Mouse (Mus musculus): ENCODE data around the gene Gcnt4. TPM values are rescaled to one million over a fixed set of nuclear protein-coding genes. Genes with fewer than 3 reads are reported as not detected.
A peak's percentile ranks its signal among the peaks of the same experiment; 100 is the strongest.
"Not testable (repeated sequence)": the region's sequence is repeated elsewhere in the genome, so short reads cannot be mapped to it uniquely, and the experiment has no call there.

Gene Gcnt4
- under 1 TPM; 0.07 to 0.08 TPM for total RNA-seq (2021)
- long read RNA-seq, experiment 1, result 0 reads
- long read RNA-seq, experiment 2, result 0 reads

DNA sequence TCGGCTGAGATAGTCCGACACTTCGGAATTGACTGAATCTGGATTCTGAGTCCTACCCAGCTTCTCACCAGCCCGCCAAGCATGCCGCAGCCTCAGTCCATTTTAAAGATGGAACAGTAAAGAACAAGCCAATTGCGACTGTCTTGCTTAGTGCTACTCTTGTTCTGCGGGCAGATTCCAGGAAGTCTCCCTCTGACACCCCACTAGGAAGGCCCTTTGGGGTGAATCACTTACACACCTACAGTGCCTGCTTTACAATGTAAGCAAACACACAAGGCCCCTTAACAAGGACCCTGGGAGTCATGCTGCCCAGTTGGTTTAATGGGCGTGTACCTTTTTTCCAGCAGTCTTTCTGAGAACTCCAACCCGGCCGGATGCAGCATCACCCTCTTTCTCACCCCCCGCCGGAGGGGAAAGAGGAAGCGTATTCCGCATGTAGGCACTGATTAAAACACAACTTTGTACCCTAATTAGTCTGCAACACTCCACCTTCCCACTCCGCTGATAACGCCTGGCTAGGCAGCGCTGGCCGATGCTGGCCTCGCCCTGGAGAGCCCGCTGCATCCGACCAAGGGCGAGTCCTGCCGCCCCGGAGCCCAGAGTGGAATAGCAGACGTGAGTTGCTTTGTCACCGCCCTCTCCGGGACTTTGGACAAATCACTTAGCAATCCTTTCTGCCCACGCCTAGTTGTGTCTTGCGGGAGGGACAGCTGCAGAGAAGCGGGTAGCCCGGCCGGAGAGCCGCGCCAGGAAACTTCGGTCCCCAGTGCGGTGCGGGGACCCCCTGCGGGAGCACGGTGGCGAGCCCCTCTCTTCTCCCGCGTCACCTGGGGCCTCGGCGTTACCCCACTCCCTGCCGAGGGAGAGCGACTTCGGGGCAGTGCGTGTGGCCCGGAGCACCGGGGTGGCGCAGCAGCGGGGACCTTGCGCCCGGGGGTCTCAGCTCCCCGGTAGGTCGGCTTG, at the start of gene Gcnt4:
Gene Gcnt4 (plus strand): TSS at position 691 of the 963 bp plus-strand sequence.
- intact Hi-C loops (cut with DNase I), result no loop called here

DNA sequence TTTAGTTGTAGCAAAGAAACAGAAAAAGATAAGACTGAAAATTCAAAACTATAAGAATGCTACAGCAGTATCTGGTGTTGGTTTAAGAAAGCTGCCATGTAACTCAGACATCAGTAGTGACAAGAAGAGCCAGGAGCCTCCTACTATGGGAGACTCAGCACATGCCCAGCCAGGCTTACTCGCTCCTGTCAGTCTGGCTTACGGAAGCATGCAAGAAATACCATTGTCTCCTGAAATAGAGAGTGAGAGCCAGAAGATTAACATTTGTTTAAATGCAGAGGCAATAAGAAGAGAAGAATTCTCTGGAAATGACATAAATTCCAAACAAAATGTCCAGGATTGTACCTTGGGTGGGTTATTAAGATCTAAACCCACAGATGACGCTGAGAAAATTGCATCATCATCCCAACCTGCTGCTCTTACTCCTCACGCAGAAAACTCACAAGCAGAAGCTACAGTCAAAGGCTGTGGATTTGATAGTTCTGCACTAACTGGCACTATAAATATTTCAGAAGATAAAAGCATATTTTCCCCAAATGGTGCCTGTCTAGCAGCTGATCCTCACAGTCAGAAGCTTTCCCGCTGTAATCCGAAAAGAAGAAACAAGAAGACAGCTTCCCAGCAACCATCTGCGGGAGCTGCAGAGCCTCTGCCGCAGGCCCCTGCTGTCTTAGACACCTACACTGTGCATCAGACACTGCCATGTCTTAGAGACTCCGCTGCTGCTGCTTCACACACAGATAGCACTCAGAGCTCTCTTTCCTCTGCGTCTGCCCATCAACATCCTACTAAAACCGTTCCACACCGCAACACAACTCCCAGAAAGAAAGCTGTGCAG, 46.0 kb upstream of the Gcnt4 start:
- intact Hi-C loops (cut with DNase I), result no loop called here
- no peak for DNase-seq

More for the DNA sequence above, at the start of gene Gcnt4:
- peak; percentile 22 to 23 for DNase-seq

DNA sequence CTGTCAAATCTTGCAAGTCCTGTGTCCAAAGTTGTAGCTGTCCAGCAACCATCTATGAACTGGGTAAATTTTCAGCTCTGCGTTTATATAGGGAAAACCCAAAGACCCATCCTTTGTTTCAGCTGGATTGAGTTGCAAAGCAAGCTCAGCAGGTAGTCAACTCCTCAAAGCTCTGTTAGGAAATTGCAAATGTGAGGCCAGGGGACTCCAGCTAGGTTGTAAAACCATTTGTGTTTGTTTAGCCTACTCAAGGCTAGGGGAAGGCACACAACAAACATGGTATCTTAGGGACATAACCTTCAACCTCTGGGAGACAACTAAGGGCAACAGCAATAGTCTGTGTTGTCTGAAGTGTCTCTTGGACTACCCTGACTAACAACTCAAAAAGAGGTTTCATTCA, 40.0 kb upstream of the Gcnt4 start:
- intact Hi-C loops (cut with DNase I), result no loop called here
- DNase-seq, result no peak

DNA sequence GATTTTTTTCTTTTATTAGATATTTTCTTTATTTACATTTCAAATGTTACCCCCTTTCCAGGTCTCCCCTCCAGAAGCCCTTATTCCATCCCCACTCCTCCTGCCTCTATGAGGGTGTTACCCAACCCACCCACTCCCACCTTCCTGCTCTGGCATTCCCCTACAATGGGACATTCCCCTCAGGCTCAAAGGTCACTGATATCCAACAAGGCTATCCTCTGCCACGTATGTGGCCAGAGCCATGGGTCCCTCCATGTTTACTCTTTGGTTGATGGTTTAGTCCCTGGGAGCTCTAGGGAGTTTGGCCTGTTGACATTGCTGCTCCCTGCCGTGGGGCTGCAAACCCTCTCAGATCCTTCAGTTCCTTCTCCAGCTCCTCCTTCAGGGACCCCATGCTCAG, 34.5 kb upstream of the Gcnt4 start:
- no peak for DNase-seq
- intact Hi-C loops (cut with DNase I), result no loop called here

DNA sequence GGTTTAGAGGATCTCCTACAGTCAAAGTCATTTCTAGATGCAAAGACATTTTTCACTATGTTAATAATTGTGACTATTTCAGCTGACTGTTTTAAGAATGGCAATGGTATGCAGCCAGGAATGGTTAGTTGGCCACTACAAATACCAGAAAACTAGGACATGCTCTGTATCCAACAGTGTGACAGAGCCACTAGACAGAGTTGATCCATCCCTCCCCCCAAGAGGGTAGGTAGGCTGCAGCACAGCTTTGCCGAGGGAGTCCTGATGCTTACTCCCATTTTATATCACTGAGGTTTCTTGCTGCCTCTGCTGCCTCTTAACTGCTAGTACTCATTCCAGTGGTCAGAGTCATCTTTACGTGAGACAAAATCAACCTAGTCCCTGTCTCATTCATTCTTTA, 29.3 kb upstream of the Gcnt4 start:
- no peak for DNase-seq
- intact Hi-C loops (cut with DNase I), result no loop called here

DNA sequence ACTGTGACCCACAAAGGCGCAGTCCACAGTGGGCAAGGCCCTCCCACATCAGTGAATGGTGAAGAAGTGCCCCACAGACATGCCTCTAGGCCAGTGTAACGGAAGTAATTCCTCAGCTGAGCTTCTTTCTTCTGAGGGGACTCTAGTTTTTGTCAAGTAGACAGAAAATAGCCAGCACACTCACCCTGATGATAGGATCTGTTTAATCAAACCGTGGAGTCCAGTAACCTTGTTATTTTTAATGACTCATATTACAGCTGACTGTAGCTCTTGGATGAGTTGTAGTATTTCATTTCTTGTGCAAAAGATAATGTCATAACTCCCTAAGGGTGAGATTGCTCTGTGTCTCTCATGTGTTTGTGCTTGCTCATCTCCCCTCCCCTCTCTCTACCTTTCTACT, 17.8 kb upstream of the Gcnt4 start:
- intact Hi-C loops (cut with DNase I), result no loop called here
- DNase-seq, result no peak

DNA sequence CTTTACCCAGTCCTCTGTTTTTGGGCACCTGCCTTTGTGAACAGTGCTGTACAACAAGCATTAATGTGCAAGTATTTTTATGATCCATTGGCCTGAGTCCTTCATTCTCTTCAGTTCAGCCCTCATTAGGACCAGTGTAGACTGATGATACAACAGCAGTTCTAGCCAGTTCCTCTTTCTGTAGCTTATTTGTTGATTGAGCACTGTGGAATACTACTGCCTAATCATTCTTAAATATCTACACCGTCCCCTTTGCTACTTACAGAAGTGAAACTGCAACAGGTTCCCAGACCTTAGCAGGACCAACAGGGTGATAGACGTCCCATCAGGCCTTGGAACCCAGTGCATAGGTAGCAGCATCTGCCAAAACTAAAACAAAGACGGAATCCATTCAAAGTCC, 13.3 kb upstream of the Gcnt4 start:
- intact Hi-C loops (cut with DNase I), result no loop called here

DNA sequence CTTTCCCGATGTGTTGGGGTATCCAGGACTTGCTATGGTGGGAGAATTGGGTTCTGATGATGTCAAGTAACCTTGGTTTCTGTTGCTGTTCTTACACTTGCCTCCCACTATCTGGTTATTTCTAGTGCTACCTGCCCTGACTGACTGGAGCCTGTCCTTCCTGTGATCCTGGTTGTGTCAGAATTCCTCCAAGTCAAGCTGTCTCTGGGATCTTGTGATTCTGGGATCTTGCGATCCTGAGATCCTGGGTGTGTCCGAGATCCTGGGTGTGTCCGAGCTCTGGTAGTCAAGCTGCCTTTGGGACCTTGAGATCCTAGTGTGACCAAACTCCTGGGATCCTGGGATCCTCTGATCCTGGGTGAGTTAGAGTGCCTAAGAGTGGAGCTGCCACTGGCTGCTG, 1.4 kb upstream of the Gcnt4 start:
- intact Hi-C loops (cut with DNase I); DNase-seq: not testable (repeated sequence)

More for the DNA sequence above, 13.3 kb upstream of the Gcnt4 start:
- DNase-seq, result no peak

DNA sequence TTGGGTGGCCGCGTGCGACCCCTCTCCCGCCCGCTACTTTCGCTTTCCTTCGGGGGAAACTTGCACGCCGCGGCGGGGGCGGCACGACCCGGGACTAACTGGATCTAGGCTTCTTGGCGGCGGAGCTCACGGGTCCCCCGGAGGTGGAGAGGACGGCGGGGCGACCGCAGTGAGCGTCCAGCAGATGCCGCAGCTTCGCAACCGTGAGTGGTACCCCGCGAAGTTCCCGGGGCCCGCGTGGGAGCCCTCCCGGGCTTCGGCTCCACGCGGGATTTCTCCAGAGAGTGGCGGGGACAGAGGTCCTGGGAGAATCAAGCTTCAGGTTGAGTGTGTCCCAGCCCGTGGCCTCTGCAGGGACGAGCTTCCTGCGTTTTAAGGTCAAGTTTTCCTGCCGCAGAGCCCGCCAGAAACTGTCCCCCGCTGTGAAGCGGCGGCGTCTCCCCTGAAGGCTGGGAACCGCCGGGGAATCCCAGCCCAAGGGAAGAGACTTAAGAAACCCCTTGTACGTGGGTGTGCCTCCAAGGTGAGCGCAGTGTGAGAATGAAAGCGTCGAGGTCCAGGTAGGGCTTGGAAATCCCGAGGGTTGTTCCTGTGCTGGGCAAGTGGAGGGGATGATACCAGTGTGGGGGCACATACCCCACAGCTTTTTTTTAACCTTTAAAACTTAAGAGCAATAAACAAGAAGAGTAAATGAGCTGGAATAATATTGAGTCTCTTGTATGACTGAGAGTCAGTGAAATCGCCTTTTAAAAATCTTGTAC, 676 bp downstream of the Gcnt4 start:
- no peak for DNase-seq
- intact Hi-C loops (cut with DNase I), result no loop called here

DNA sequence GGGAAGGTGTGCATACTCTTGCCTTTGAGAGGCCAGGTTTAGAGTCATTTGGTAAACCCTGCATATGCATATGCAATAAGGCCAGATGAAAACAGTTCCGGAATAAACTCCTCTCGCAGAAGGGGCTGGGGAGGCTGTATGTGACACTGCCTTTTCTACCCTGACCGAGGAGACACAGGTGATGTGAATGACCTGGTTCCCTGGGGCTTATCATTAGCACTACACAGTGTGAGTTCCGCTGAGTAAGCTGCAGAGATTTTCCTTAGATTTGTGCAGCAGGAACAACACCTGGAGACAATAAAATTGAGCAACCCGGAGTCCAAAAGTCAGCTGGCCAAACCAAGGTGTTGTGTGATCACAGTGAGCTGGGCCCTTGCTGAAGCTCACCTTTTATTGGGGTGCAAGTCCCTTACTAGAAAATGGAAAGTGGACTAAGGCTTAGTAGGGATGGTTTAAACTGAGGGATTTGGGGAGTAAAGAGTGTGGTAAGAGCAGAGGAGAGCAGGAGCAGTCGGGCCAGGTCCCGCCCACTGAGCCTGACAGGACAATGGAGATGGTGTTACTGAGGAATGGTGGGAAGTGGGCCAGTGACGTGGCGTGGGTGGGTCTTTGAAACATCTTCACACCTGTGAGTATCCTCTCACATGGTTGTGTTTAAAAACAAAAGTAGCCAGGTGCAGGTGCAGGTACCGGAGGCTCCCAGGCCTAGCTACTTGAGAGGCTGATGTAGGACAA, 1.7 kb downstream of the Gcnt4 start:
- DNase-seq, result no peak
- intact Hi-C loops (cut with DNase I), result no loop called here

DNA sequence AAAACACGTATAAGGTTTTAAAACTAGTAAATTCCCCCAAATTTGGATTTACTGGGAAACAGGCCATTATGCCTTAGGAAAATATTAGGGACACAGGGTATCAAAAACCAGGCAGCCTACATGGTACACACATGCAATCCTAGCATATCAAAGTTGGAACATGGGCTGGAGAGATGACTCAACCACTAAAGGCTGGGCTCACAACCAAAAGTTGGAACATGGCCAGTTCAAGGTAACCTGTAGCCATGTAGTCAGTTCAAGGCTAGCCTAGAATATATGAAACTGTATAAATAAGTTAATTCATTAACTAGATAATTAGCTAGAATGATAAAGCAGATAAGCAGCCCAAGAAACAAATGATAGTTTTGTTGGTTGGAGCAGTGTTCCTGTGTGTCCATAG, 3.3 kb downstream of the Gcnt4 start:
- intact Hi-C loops (cut with DNase I), result no loop called here
- no peak for DNase-seq

DNA sequence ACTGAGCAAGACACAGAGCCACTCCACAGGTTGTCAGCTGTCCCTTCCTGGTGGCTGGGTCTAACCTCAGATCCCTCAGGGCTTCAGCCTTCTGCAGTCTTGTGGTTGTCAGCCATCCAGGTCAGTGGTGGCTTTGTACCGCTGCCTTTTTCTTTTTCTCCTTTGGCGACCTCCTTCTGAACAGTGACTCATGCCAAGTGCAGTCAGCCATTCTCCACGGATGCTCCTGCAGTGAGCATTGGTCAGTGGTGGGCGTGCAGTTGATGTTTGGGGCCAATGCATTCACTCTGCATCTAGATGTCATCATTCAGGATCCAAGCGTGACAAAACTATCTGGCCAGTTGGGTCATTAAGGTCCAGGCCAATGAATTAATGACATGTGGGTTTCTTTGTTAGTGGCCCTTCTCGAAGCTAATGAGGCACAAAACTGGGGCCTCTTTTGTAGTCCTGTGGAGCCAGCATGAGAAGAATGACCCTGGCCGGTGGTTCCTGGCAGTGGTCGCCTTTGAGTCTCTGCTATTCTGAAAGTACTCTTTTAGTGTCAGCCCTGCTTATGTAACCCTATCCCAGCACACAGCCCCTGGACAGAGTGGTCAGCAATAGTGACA, 4.0 kb downstream of the Gcnt4 start:
- DNase-seq, result no peak

DNA sequence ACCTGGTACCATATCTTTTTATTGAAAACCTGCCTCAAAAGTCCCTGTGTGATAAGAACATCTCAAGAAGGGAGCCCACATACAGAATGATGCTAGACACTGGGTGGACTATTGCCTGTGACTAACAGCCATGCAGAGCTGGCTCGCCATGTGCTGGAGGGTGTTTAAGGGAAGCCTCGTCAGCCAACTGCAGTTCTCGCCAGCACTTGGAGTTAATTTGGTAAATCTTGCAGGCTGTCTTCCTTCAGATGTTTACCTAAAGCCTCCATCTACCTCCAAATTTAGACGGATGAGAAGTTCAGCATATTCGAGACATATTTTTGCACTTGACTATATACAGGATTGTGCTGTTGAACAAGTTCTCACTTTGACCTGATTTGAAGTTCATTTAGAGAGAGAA, 8.3 kb downstream of the Gcnt4 start:
- DNase-seq, result no peak
- intact Hi-C loops (cut with DNase I), result no loop called here

More for the DNA sequence above, 4.0 kb downstream of the Gcnt4 start:
- intact Hi-C loops (cut with DNase I), result no loop called here

DNA sequence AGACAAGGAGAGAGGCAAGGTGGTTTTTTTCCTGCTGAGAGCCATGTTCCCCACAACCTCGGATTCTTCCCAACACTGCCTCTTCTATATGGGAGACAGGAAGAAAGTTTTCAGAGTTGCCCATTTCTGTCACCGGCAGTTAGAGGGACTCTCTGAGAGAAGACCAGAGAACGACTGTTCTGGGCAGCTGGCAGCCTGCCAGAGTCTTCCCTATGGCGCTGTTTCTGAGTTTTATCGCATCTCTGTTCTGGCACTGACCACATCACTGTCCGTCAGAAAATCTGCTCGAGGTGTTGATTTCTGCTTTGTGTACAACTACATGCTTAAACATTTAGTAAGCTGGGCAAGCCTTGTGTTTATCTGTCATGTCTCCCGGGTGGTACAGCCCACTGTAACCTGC, 8.9 kb downstream of the Gcnt4 start:
- no peak for DNase-seq
- intact Hi-C loops (cut with DNase I), result no loop called here

DNA sequence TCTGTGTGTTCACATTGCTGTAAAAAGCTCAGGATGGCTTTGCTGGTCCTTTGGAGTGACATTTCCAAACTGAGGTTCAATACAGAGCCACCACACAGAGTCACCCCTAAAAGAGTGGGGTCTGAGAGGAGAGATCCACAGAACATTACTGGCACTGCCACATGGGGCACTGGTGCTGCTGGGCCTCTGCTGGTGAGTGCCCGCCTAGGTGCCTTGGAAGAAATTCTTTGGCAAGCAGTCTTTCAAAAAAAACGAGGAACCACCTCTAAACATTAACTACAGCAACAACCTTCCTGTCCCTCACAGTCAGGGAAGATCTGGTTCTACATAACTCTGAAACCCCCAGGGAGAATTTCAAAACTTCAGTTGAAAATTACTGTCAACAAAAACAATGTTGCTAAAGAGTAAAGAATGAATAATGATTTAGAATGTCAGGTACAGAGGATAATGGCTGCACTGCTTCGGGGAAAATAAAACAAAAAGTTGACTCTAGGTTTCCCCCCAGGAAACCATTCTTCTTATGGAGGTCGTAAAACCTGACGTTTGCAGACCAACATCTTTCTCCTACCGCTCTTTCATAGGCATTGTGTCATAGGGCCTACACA, 11.8 kb downstream of the Gcnt4 start:
- intact Hi-C loops (cut with DNase I), result no loop called here
- DNase-seq, result no peak

DNA sequence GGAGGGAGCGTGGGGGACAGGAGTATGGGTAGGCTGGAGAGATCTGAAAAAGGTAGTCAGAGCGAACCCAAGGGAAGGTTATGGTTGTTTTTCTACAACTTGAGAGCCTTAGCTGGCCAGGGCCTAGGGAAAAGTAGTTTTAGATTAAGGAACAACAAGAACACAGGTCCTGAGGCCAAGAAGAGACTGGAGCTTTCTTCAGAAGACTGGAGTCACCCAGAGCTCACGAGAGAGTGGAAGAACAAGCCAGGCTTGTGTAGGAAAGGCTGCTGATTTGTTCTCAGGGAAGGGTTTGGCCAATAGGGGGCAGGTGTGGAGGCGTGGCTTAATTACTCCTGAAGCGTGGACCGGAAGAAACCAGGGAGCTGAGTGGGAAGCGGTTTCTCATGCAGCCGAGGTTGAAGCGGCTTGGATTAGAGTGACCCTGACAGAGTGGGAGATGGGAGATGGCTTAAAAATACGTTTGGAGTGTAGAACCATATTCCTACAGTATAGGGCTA, 12.6 kb downstream of the Gcnt4 start:
- no peak for DNase-seq
- intact Hi-C loops (cut with DNase I), result no loop called here

DNA sequence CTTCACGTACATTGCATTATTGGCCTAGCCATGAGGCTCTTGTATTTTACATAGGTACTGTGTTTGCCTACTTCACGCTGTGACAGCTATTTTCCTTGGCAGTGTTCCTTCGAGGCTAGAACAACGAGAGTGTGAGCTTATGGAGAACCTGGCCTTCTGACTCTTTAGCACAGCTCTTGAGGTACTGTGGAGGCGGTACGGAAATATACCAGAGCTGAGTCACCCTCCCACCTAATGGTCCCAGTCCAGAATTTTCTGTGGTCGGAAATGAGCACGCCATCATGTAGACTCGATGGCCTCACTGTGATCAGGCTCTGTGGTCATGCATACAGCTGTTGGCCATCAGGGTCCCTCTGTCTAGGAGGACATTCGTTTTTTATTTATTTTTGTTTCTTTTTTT, 15.2 kb downstream of the Gcnt4 start:
- intact Hi-C loops (cut with DNase I), result no loop called here
- DNase-seq, result no peak

DNA sequence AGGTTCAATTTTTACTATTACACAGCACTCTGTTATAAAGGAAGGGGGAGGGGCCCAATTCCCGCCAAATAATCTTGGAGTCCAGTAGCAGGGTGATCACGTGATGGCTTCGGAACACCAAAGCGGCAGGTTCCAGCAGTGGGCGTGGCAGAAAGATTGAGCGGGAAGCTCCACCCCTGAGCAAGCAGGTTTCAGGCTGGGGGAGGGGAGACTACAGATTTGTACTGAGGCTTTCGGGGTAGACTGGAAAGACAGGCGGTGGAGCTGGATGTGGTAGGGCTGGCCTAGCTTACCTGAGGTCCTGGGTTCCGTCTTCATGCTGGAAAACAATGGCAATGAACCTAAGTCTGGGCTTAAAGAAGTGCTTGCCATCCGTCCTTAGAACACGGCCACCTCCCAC, 17.0 kb downstream of the Gcnt4 start:
- DNase-seq; intact Hi-C loops (cut with DNase I): not testable (repeated sequence)

DNA sequence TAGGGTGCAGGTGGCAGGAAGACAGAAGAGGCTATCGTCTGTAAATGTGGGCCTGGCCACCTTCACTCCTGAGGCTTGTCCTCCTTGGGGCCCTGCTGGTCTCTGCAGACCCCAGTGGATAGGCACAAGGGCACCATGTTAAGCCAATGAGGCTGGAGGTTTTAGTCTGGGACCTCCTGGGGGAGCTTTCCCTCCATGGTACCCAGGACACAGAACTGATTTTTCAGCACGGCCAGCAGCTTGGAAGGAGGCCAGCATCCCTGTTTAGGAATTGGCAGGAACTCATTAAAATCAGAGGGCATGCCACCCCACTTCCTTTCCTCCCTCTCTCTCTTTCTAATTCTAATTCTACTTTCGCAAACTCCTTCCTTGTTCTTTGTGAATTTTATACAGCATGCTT, 19.1 kb downstream of the Gcnt4 start:
- intact Hi-C loops (cut with DNase I), result no loop called here
- no peak for DNase-seq

Data from gastrocnemius, postnatal 36 days (tissue).